Mouse (Mus musculus): Measurements from ENCODE around the gene Spx.

DNA sequence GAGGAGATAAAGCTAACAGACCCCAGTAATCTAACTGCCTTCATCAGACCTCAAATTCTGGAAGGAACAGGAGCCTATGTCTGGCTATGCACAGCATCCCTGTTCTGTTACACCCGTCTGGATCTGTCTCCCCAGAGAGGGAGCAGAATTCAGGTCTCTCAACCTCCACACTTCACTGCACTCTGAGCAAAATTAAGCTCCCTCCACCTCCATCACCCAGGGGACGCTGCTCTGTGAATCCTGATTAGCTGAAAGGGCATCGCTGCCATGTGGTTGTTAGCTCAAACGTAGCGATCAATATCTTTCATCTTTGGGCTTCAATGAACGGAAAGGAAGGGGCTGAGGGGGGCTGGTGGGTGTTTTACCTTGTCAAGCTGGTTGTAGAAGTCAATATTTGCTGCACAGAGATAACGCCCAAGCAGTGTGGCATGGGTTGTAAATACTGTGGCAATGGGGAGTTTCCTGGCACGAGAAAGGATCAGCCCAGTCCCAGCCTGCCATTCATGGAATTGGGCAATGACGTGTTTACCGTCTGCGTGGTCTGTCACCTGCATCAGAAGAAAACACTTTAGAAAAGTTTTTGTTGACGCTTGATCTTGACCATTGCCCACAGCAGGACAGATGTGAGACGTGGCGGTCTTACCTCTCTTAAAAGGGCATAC lies 45.9 kb downstream of the Spx start:
- TF ChIP-seq CHD2 (IDR thresholded peaks at IDR 0.05; ENCODE audit: low read depth, low read length) (no peak), HCFC1 (IDR thresholded peaks at IDR 0.05; ENCODE audit: borderline replicate concordance, insufficient read depth, low read length) (no peak), MAFK (IDR thresholded peaks at IDR 0.05; ENCODE audit: insufficient read depth, low read depth, low read length) (no peak), ZC3H11A (IDR thresholded peaks at IDR 0.05; ENCODE audit: borderline replicate concordance, low read depth, low read length) (no peak), ZNF384 (IDR thresholded peaks at IDR 0.05; ENCODE audit: low read depth, low read length) (no peak)

All from ES-E14 (cell line).